Mouse (Mus musculus) liver, embryonic 16.5 days (tissue): ENCODE measurements around the gene Gm10644. TPM values are rescaled to one million over a fixed set of nuclear protein-coding genes. Genes with fewer than 3 reads are reported as not detected.

Experiments used
- ATAC-seq: fragments of 200-750 bp; cut with Nextera tagmentation; 2 replicates; pipeline ENCODE4 v1.8.0; 2017; ENCODE audit warnings: low read depth, mild to moderate bottlenecking, moderate number of reproducible peaks, moderate library complexity
- H3K27ac ChIP-seq: fragments of 300-500 bp; sonication (generic); 2 replicates; pipeline ENCODE4 v1.5.1; 2014; ENCODE audit warnings: mild to moderate bottlenecking, low read length
- H3K27me3 ChIP-seq: fragments of 300-500 bp; sonication (generic); 2 replicates; pipeline ENCODE4 v1.6.1; 2014; ENCODE audit warnings: low read depth, low read length, mixed read lengths; ENCODE audit not compliant: control insufficient read depth, insufficient read depth
- H3K36me3 ChIP-seq: fragments of 300-500 bp; sonication (generic); 2 replicates; pipeline ENCODE4 v1.6.1; 2014; ENCODE audit warnings: mild to moderate bottlenecking; ENCODE audit not compliant: control insufficient read depth, insufficient read depth
- H3K4me1 ChIP-seq: fragments of 300-500 bp; sonication (generic); 2 replicates; pipeline ENCODE4 v1.6.1; 2014; ENCODE audit warnings: low read depth, low read length, mixed read lengths; ENCODE audit not compliant: control insufficient read depth
- H3K4me2 ChIP-seq: fragments of 300-500 bp; sonication (generic); 2 replicates; pipeline ENCODE4 v1.6.1; 2014; ENCODE audit warnings: low read depth, low read length, mixed read lengths
- H3K4me3 ChIP-seq: fragments of 300-500 bp; sonication (generic); 2 replicates; pipeline ENCODE4 v1.5.1; 2014; ENCODE audit warnings: low read depth, mild to moderate bottlenecking, low read length
- H3K9ac ChIP-seq: fragments of 300-500 bp; sonication (generic); 2 replicates; pipeline ENCODE4 v1.6.1; 2014; ENCODE audit warnings: low read depth, low read length
- H3K9me3 ChIP-seq: fragments of 300-500 bp; sonication (generic); replicated peaks from 2 replicates; pipeline ENCODE4 v1.6.1; 2016; ENCODE audit warnings: low read length; ENCODE audit not compliant: control insufficient read depth
- WGBS: fragments of 180-500 bp; shearing (Covaris S2); extraction: QIAGEN DNeasy Blood & Tissue Kit; methylation state at CpG from one replicate; pipeline ENCODE4 v1.1.7; 2014; ENCODE audit not compliant: insufficient replicate concordance; 5-methylcytosine and 5-hydroxymethylcytosine counted together
- polyA plus RNA-seq: library from polyadenylated mRNA; unstranded; fragments of >200 nt; fragmentation: Nextera tagmentation; extraction: Ambion mirVana; gene quantifications from 2 replicates; pipeline ENCODE4 v1.2.1, GENCODE M21; 2015

Gene Gm10644
- polyA plus RNA-seq, 1 experiment from 2014 or later: 0.41 TPM

DNA sequence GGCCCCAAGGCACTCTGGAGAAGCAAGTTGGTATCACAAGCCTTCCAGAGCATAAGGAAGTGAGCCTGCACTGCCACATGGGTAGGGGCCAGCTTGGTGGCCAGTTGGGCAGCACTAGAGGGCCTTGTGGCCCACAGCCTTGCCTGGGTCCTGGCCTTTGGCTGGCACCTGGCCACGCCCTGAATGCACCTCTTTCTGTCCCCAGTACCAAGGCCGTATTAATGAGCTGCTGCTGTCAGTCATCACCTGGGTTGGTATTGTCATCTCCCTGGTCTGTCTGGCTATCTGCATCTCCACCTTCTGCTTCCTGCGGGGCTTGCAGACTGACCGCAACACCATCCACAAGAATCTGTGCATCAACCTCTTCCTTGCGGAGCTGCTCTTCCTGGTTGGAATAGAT, 20.8 kb downstream of the Gm10644 start:
- Histone ChIP-seq H3K9me3 (no peaks in the 10 kb centered on the region), H3K27me3 (no peaks in the 10 kb centered on the region), H3K4me1 (no peaks in the 10 kb centered on the region), H3K36me3 (no peaks in the 10 kb centered on the region), H3K4me2 (no peak overlapping the region), H3K4me3 (no peak overlapping the region), H3K27ac (no peak overlapping the region), H3K9ac (no peak overlapping the region)
- WGBS: 74% methylated on average over 5 of the region's 5 CpGs
- no peak for ATAC-seq

DNA sequence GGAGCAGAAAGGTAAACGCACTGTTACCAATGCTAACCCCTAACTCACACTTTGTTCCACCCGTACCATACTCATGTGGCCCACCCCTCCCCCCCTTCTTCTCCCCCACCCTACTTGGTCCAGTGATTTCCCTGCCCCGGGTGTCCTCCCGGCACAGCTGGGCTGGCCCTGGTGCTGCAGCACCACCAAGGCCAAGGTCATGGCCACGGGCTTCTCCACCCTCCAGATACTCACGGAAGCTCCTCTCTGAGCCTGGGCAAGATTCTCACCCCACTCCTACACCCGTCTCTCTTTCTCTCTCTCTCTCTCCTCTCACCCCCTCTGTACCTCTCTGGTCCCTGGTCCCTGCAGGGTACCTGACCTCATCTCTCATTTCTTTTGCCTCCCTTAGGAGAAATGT, 28.7 kb downstream of the Gm10644 start:
- Histone ChIP-seq H3K27me3 (no peaks in the 10 kb centered on the region), H3K27ac (no peak overlapping the region), H3K4me2 (no peak overlapping the region), H3K9me3 (no peaks in the 10 kb centered on the region), H3K4me1 (no peaks in the 10 kb centered on the region), H3K4me3 (no peak overlapping the region), H3K9ac (no peak overlapping the region), H3K36me3 (no peaks in the 10 kb centered on the region)
- 63% methylated on average over 7 of the region's 7 CpGs for WGBS
- ATAC-seq: no peak

DNA sequence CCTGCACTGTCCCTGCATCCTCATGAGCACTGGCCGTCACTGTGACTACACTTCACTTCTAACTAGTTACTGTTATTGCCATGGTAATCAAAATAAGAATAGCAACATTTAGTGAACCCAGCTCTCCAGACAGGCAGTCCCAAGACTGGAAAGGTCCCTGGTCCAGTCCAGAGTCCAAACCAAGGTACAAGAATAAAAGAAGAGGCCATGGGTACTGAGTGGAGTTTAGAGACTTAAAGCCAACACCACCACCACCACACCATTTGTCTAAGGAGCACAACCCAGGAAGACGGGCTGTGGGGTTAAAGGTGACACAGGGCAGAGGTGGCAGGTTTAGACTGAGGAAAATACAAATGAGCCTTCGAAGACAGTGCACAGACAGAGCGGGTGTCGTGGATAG, 30.4 kb downstream of the Gm10644 start:
- ATAC-seq: no peak
- Histone ChIP-seq H3K4me2 (no peak overlapping the region), H3K4me3 (no peak overlapping the region), H3K27ac (no peak overlapping the region), H3K27me3 (no peaks in the 10 kb centered on the region), H3K9ac (no peak overlapping the region), H3K9me3 (no peaks in the 10 kb centered on the region), H3K36me3 (no peaks in the 10 kb centered on the region), H3K4me1 (no peaks in the 10 kb centered on the region)
- 77% methylated on average over 5 of the region's 5 CpGs for WGBS

DNA sequence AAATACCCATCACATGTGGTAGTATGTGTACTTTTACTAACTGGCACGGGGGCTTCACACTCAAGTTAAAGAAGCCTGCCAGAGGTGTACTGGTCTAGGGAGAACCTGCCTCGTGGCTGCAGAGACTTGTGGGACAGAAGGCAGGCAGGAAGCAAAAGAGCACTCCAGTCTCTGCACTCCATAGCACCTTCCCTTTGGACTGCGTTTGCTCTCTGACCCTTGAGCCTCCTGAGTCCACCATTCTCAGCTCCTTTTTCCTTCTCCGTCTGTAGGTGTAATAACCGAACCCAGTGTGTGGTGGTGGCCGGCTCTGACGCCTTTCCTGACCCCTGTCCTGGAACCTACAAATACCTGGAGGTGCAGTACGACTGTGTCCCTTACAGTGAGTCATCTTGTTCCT, 32.3 kb downstream of the Gm10644 start:
- Histone ChIP-seq H3K27ac (no peak overlapping the region), H3K4me2 (no peak overlapping the region), H3K4me1 (peaks cover 9% of the 10 kb centered on the region), H3K9ac (no peak overlapping the region), H3K9me3 (no peaks in the 10 kb centered on the region), H3K36me3 (no peaks in the 10 kb centered on the region), H3K4me3 (no peak overlapping the region), H3K27me3 (no peaks in the 10 kb centered on the region)
- 80% methylated on average over 8 of the region's 8 CpGs for WGBS
- no peak for ATAC-seq

DNA sequence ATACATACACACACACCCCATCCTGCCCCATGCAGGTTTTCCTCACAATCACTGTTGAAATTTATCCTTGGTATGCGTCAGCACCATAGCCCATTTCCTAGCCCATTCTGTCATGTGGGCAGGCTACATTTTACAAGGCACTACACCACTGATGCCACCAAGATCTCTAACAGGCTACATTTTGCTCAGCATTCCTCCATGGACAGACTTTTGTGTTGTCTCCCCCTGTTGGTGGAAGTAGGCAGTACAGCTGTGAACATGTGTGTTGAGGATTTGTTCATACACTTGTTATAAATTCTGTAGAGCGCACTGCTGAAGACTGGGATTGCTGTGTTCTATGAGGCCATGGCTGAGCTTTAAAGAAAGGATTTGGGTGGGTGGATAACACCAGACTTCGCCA, 33.4 kb downstream of the Gm10644 start:
- Histone ChIP-seq H3K9me3 (no peaks in the 10 kb centered on the region), H3K36me3 (no peaks in the 10 kb centered on the region), H3K9ac (no peak overlapping the region), H3K4me1 (peaks cover 12% of the 10 kb centered on the region), H3K4me2 (no peak overlapping the region), H3K27ac (no peak overlapping the region), H3K27me3 (no peaks in the 10 kb centered on the region), H3K4me3 (no peak overlapping the region)
- ATAC-seq: no peak
- 60% methylated on average over 3 of the region's 3 CpGs for WGBS

DNA sequence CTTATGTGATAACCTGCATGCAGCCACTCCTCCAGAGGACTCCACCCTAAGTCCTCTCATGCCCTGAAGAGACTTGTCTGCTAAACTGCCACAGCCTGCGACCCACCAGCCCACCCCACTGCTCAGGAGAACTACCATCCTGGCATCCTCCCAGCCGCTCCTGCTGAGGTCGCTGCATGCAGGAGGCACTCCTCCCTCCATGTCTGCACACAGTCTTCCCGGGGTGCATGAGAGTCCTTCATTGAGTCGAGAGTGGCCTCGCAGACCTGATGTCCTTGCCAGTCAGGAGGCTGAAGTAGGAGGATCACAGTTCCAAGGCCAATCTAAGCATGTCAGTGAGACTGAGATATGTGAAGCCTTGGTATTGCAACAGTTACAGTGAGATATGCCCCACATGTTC, 37.4 kb downstream of the Gm10644 start:
- H3K4me2 ChIP-seq: no peak overlapping the region
- H3K9me3 ChIP-seq: no peaks in the 10 kb centered on the region
- no peak overlapping the region for H3K4me3 ChIP-seq
- no peak overlapping the region for H3K27ac ChIP-seq
- H3K27me3 ChIP-seq: no peaks in the 10 kb centered on the region
- no peak for ATAC-seq
- H3K9ac ChIP-seq: no peak overlapping the region
- 58% methylated on average over 6 of the region's 6 CpGs for WGBS
- H3K36me3 ChIP-seq: no peaks in the 10 kb centered on the region
- peaks cover 18% of the 10 kb centered on the region for H3K4me1 ChIP-seq

DNA sequence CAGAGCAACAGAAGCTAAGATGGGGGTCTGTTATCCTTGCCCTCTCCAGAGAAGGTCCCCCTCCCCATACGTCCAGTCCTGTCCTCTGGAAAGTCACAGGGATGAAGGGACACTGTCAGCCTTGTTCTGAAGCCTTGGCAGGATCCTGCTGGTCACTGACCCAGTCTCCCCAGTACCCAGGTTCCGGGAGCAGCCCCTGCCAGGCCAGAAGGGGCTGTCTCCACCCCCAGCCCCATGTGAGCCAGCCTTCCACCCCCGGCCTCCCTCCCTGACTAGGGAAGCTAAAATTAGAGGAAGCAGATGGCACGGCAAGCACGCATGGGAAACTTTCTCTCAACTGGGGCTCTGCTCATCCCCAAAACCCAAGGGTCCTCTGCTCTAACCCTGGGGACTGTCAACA, 39.0 kb downstream of the Gm10644 start:
- H3K9me3 ChIP-seq: no peaks in the 10 kb centered on the region
- 49% methylated on average over 5 of the region's 5 CpGs for WGBS
- H3K4me2 ChIP-seq: no peak overlapping the region
- H3K36me3 ChIP-seq: no peaks in the 10 kb centered on the region
- H3K27ac ChIP-seq: no peak overlapping the region
- no peak for ATAC-seq
- no peak overlapping the region for H3K9ac ChIP-seq
- no peaks in the 10 kb centered on the region for H3K27me3 ChIP-seq
- peaks cover 18% of the 10 kb centered on the region for H3K4me1 ChIP-seq
- H3K4me3 ChIP-seq: no peak overlapping the region

DNA sequence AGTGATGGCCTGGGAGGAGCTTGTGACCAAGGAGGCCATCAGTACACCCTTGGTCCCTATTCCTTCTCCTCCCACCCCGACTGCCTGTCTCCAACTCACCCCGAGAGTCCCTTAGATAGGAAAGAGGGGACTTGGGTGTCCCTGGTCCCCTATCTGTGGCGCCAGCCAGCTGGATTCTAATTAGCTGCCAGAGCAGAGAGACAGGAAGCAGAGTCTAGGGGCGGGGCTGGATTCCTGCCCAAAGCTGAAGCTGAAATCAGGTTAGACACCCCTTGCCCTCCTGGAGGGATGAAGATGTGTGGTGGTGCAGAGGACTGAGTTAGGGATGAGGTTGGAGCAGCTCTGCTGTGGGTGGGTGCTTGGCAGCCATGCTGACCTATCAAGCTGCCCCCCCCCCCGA, 40.1 kb downstream of the Gm10644 start:
- Histone ChIP-seq H3K4me2 (no peak overlapping the region), H3K27me3 (no peaks in the 10 kb centered on the region), H3K4me1 (peaks cover 18% of the 10 kb centered on the region), H3K9me3 (no peaks in the 10 kb centered on the region), H3K4me3 (no peak overlapping the region), H3K36me3 (no peaks in the 10 kb centered on the region), H3K9ac (no peak overlapping the region), H3K27ac (no peak overlapping the region)
- 17% methylated on average over 5 of the region's 5 CpGs for WGBS
- 0 out of 2 replicates have a peak, but pooled peaks have one; percentile 27 for ATAC-seq

DNA sequence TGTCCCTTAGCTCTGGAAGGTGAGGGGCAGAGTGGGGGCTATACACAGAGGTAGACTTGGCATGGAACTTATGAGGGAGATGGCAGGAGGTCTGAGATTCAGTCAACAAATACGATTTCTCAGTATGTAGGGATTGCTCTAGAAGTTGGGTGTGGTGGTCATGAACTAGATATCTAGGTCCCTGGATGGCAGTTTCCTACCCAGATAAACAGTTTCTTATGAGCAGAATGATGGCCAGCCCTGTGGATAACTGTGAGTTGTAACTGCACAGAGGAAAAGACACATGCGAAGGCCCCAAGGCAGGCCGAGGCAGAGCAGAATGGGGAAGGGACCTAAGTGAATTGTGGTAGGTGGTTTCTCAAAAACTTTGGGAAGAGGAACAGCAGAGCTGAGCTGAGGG, 40.8 kb downstream of the Gm10644 start:
- Histone ChIP-seq H3K4me3 (no peak overlapping the region), H3K4me1 (peaks cover 15% of the 10 kb centered on the region), H3K9ac (no peak overlapping the region), H3K27me3 (no peaks in the 10 kb centered on the region), H3K9me3 (no peaks in the 10 kb centered on the region), H3K4me2 (no peak overlapping the region), H3K36me3 (no peaks in the 10 kb centered on the region), H3K27ac (no peak overlapping the region)
- WGBS: 20% methylated on average over 3 of the region's 3 CpGs
- no peak for ATAC-seq
